Mouse (Mus musculus) olfactory bulb, adult 2 months (tissue): ENCODE data around the gene Eed.

ENCODE experiments used
- CTCF ChIP-seq: fragments of 200-500 bp; IDR thresholded peaks from 2 replicates; pipeline ENCODE4 v1.5.1; 2012; ENCODE audit warnings: low read depth, mild to moderate bottlenecking, low read length, moderate library complexity; ENCODE audit not compliant: insufficient read depth
- POLR2A ChIP-seq: fragments of 200-500 bp; IDR thresholded peaks from 2 replicates; pipeline ENCODE4 v1.6.1; 2012; ENCODE audit warnings: mild to moderate bottlenecking, low read depth, low read length, moderate library complexity; ENCODE audit not compliant: insufficient read depth

DNA sequence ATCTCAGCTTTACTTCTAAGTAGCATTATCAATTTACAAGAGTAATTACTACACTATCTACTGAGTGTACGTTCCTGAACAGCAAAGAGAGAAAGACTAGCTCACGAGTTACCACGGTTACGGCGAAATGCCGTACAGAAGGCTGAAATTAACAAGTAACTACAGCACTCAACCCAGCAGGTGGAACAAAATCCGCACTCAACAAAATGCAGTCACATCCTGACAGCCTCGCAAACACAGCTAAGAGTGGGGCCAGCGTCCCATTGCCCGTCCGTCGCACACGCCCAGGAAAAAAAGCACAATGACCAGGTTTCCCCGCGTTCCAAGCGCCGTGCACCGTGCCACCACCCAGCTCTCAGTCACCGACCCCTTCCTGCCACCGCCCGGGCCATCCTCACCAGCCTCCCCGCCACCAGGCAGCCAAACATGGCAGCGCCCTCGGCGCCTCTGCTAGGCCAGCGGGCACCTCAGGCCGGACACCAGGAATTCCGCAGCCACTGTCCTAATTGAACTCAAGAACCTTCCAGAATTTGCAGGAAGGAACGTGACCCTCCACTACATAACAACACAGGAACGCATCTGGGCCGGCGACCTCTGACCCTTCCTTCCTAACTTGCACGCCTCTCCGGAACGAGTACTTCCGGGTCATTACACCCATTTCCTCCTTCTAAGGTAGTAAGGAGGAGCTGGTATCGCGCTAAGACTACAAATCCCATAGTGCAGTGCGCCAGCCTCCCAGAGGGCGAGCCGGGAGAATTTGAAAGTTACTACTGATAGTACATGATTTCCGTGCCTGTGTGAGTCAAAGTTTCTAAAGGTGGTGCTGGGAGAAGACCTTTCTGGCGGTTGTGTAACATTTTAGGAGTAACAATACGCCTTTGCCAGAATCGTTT, 40.0 kb downstream of the Eed start, which contains the start of gene Hikeshi:
- TF ChIP-seq CTCF, result no peak
- peak; percentile 33; the same call in 1 of the 2 replicates for TF ChIP-seq POLR2A
